In the genomic region with DNA sequence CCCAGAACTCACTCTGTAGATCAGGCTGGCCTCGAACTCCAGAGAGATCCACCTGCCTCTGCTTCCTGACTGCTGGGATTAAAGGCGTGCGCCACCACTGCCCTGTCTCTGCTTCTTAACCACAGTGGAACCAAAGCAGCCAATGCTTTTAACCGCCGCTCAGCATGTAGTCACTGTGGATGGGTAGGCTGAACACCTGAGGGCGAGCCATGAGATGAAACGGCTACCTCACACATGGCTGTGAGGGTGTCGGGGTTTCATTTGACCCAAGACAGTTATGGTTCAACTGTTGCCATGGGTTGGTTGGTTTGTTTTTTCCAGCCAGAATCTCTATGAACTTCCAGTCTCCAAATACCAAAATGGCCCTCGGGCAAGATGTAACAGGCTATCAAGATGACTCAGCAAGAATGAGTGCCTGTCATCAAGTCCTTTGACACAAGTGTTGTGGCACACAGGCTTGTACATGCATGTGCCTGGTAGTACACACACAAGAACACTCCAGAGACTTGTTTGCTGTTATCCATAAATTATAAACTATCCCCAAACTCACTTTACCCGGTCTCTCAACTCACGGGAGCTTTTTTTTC, we compare ENCODE assay signal across 13 mouse cellular contexts. TPM values are rescaled to one million over a fixed set of nuclear protein-coding genes. Genes with fewer than 3 reads are reported as not detected.
A peak's percentile ranks its signal among the peaks of the same experiment; 100 is the strongest.
DNase-seq lines count a peak whose midpoint lies in the region; ATAC-seq and TF ChIP-seq lines count a peak whose summit lies in the region.
"Had no signal": no experiment of that assay in that cellular context is flagged by ENCODE, and none has a peak within 500 bp of the region (broad histone marks: within the 10 kb centered on the region; RNA-seq: fewer than 3 reads in every experiment).

No protein-coding gene starts in this region.

- DNase-seq in G1E (ENCODE audit: low spot score) = no peak
- DNase-seq in induced T-regulatory cell, adult 2 months (ENCODE audit: low read depth) = peak; percentile 68
- DNase-seq: cerebellum, adult 9-10 months; heart, adult 18-20 months; heart, postnatal 4 days; lung, embryonic 14.5 days had no signal

- H3K4me1 ChIP-seq in megakaryocyte, embryonic 14.5 days = peaks cover 100% of the 10 kb centered on the region
- H3K4me1 ChIP-seq in G1E (ENCODE audit: insufficient read depth, low read depth, low read length) = peaks cover 99% of the 10 kb centered on the region
- peaks cover 17% of the 10 kb centered on the region for H3K4me1 ChIP-seq in small intestine, adult 2 months (ENCODE audit: control insufficient read depth, insufficient read depth, insufficient read length, low read length)
- H3K4me1 ChIP-seq in midbrain, embryonic 13.5 days (replicated peaks) = peaks cover 6% of the 10 kb centered on the region
- H3K4me1 ChIP-seq in neural tube, embryonic 15.5 days = 0 out of 2 replicates have a peak, but pooled peaks cover 6% of the 10 kb centered on the region
- H3K4me1 ChIP-seq: neural tube, embryonic 12.5 days had no signal

- H3K4me3 ChIP-seq in megakaryocyte, embryonic 14.5 days (replicated peaks) = peak overlapping the region; percentile 90
- peak overlapping the region; percentile 41; the same call in 1 of the 2 replicates for H3K4me3 ChIP-seq in G1E (ENCODE audit: low read depth, low read length)
- no peak overlapping the region for H3K4me3 ChIP-seq in small intestine, adult 2 months (ENCODE audit: low read depth, low read length)
- no peak overlapping the region for H3K4me3 ChIP-seq in midbrain, embryonic 13.5 days (replicated peaks)
- no peak overlapping the region for H3K4me3 ChIP-seq in neural tube, embryonic 15.5 days (replicated peaks)
- H3K4me3 ChIP-seq: neural tube, embryonic 12.5 days had no signal

- ATAC-seq in megakaryocyte, adult 5-6 weeks (ENCODE audit: poor library complexity, severe bottlenecking) = no peak
- no peak for ATAC-seq in G1E (ENCODE audit: extremely low read depth, insufficient number of reproducible peaks, low FRiP score, poor library complexity, severe bottlenecking)
- no peak for ATAC-seq in midbrain, embryonic 13.5 days
- no peak for ATAC-seq in neural tube, embryonic 15.5 days (ENCODE audit: low FRiP score)
- ATAC-seq: intestine, embryonic 16.5 days had no signal

- H3K9me3 ChIP-seq in megakaryocyte, embryonic 14.5 days = 0 out of 2 replicates have a peak, but pooled peaks cover 7% of the 10 kb centered on the region
- H3K9me3 ChIP-seq in G1E (replicated peaks) = no peaks in the 10 kb centered on the region
- H3K9me3 ChIP-seq in midbrain, embryonic 13.5 days = no peaks in the 10 kb centered on the region
- no peaks in the 10 kb centered on the region for H3K9me3 ChIP-seq in neural tube, embryonic 15.5 days (replicated peaks)
- H3K9me3 ChIP-seq: neural tube, embryonic 12.5 days had no signal

- H3K36me3 ChIP-seq in megakaryocyte, embryonic 14.5 days (replicated peaks; ENCODE audit: low read length) = peaks cover 65% of the 10 kb centered on the region
- H3K36me3 ChIP-seq in G1E (replicated peaks) = peaks cover 70% of the 10 kb centered on the region
- H3K36me3 ChIP-seq in small intestine, adult 2 months (ENCODE audit: control insufficient read depth, insufficient read depth, low read length) = no peaks in the 10 kb centered on the region
- no peaks in the 10 kb centered on the region for H3K36me3 ChIP-seq in midbrain, embryonic 13.5 days
- H3K36me3 ChIP-seq in neural tube, embryonic 15.5 days = no peaks in the 10 kb centered on the region
- H3K36me3 ChIP-seq: neural tube, embryonic 12.5 days had no signal

- H3K27ac ChIP-seq in small intestine, adult 2 months (ENCODE audit: insufficient read depth, low read depth, low read length) = 0 out of 2 replicates have a peak overlapping the region, but pooled peaks have one; percentile 9
- no peak overlapping the region for H3K27ac ChIP-seq in midbrain, embryonic 13.5 days
- H3K27ac ChIP-seq in neural tube, embryonic 15.5 days (replicated peaks) = no peak overlapping the region
- H3K27ac ChIP-seq: neural tube, embryonic 12.5 days had no signal

- no peak overlapping the region for H3K9ac ChIP-seq in midbrain, embryonic 13.5 days (replicated peaks)
- no peak overlapping the region for H3K9ac ChIP-seq in neural tube, embryonic 15.5 days (replicated peaks)
- H3K9ac ChIP-seq: lung, embryonic 14.5 days; neural tube, embryonic 12.5 days had no signal

- no peak overlapping the region for H3K4me2 ChIP-seq in midbrain, embryonic 13.5 days (replicated peaks)
- H3K4me2 ChIP-seq in neural tube, embryonic 15.5 days = no peak overlapping the region
- H3K4me2 ChIP-seq: lung, embryonic 14.5 days; neural tube, embryonic 12.5 days had no signal

- TF ChIP-seq POLR2A in small intestine, adult 2 months (IDR thresholded peaks at IDR 0.05; ENCODE audit: low read depth, low read length) = no peak

- WGBS in small intestine, adult 2 months = 88% methylated on average over 11 of the region's 11 CpGs
- WGBS in midbrain, embryonic 13.5 days = 93% methylated on average over 11 of the region's 11 CpGs
- whole genome bisulfite sequencing in neural tube, embryonic 15.5 days = 93% methylated on average over 11 of the region's 11 CpGs

- no peak for TF ChIP-seq CTCF in G1E (IDR thresholded peaks at IDR 0.05; ENCODE audit: low read depth, low read length)
- TF ChIP-seq CTCF in small intestine, adult 2 months (IDR thresholded peaks at IDR 0.05; ENCODE audit: extremely low read depth, insufficient read length, insufficient replicate concordance, low read depth, low read length) = no peak

- H3K27me3 ChIP-seq in megakaryocyte, embryonic 14.5 days (replicated peaks) = no peaks in the 10 kb centered on the region
- H3K27me3 ChIP-seq in G1E (ENCODE audit: insufficient read depth, low read length) = no peaks in the 10 kb centered on the region
- H3K27me3 ChIP-seq in small intestine, adult 2 months (ENCODE audit: control insufficient read depth, insufficient read depth, low read length) = no peaks in the 10 kb centered on the region
- no peaks in the 10 kb centered on the region for H3K27me3 ChIP-seq in midbrain, embryonic 13.5 days
- no peaks in the 10 kb centered on the region for H3K27me3 ChIP-seq in neural tube, embryonic 15.5 days (replicated peaks)
- H3K27me3 ChIP-seq: neural tube, embryonic 12.5 days had no signal

RNA-seq across cellular contexts. Expression of gene Sema4d, which starts 54.9 kb away (rescaled TPM):
- 55.2 and 58.6 TPM in 2 replicates for polyA plus RNA-seq in megakaryocyte, embryonic 14.5 days (2012; ENCODE audit: insufficient read depth, low replicate concordance)
- 99.8 and 110 TPM in 2 replicates for total RNA-seq in megakaryocyte, adult 5-6 weeks (2015)
- 54.1 and 66.6 TPM in 2 replicates for total RNA-seq in megakaryocyte, adult 5-6 weeks (2017)
- total RNA-seq in G1E (2014; fragmentation: Nextera tagmentation) (62.1 and 66.9 TPM in 2 replicates), G1E (2017) (15.6 and 17.3 TPM in 2 replicates)
- polyA plus RNA-seq in G1E (2012) = 58.6 and 64.7 TPM in 2 replicates
- polyA plus RNA-seq in small intestine, adult 2 months (2012; rRNA removed) = 10.8 and 15.1 TPM in 2 replicates
- 7.1 and 7.8 TPM in 2 replicates for polyA plus RNA-seq in midbrain, embryonic 13.5 days (2015; fragmentation: Nextera tagmentation; extraction: Ambion mirVana)
- polyA plus RNA-seq in neural tube, embryonic 15.5 days (2015; fragmentation: Nextera tagmentation; extraction: Ambion mirVana) = 15.2 and 17.9 TPM in 2 replicates

Comparison
In these comparisons a context has a peak if more than half of its experiments do, and no peak if none do; other contexts are left out.
1. H3K4me3 ChIP-seq: peak in megakaryocyte, embryonic 14.5 days (single experiment) and G1E (single experiment); none in small intestine, adult 2 months (single experiment), midbrain, embryonic 13.5 days (single experiment) and neural tube, embryonic 15.5 days (single experiment).